Mouse (Mus musculus): ENCODE measurements at regions not wholly inside any gene's neighbourhood (a gene's known extent, or its start where the extent isn't known, plus 50 kb on each side); places are given as distances from the start of the nearest gene placed in this dataset.

GRCm38 (mm10) chr1:56453756-56454155 lies 183.5 kb downstream of the Hsfy2 start:
- H3K27me3 ChIP-seq (ENCODE audit: control insufficient read depth, insufficient read depth, low read length): no peaks in the 10 kb centered on the region
- 86% methylated on average over 3 of the region's 3 CpGs for WGBS
- no peak overlapping the region for H3K27ac ChIP-seq (ENCODE audit: insufficient read depth, low read length)
- no peak overlapping the region for H3K4me3 ChIP-seq (replicated peaks; ENCODE audit: insufficient read depth, low read depth, low read length)
- DNase-seq: no peak
- no peaks in the 10 kb centered on the region for H3K4me1 ChIP-seq (ENCODE audit: control insufficient read depth, insufficient read depth, low read length)
- TF ChIP-seq POLR2A (IDR thresholded peaks at IDR 0.05; ENCODE audit: borderline replicate concordance, insufficient read depth, low read length) (no peak), CTCF (IDR thresholded peaks at IDR 0.05; ENCODE audit: borderline replicate concordance, insufficient read depth, low read depth, low read length) (no peak)

- no peak overlapping the region for H3K4me3 ChIP-seq (replicated peaks; ENCODE audit: insufficient read depth, low read depth, low read length)
- DNase-seq: no peak
- WGBS: 65% methylated on average over 1 of the region's 1 CpGs
- no peaks in the 10 kb centered on the region for H3K27me3 ChIP-seq (ENCODE audit: control insufficient read depth, insufficient read depth, low read length)
- TF ChIP-seq CTCF (IDR thresholded peaks at IDR 0.05; ENCODE audit: borderline replicate concordance, insufficient read depth, low read depth, low read length): no peak
- no peak for TF ChIP-seq POLR2A (IDR thresholded peaks at IDR 0.05; ENCODE audit: borderline replicate concordance, insufficient read depth, low read length)
- H3K4me1 ChIP-seq (ENCODE audit: control insufficient read depth, insufficient read depth, low read length): no peaks in the 10 kb centered on the region
- H3K27ac ChIP-seq (ENCODE audit: insufficient read depth, low read length): no peak overlapping the region
Observed at GRCm38 (mm10) chr1:56442835-56443234, 194.4 kb downstream of the Hsfy2 start.

- 90% methylated on average over 1 of the region's 1 CpGs for WGBS
- no peaks in the 10 kb centered on the region for H3K4me1 ChIP-seq (ENCODE audit: control insufficient read depth, insufficient read depth, low read length)
- H3K27ac ChIP-seq (ENCODE audit: insufficient read depth, low read length): no peak overlapping the region
- H3K4me3 ChIP-seq (replicated peaks; ENCODE audit: insufficient read depth, low read depth, low read length): no peak overlapping the region
- TF ChIP-seq CTCF (IDR thresholded peaks at IDR 0.05; ENCODE audit: borderline replicate concordance, insufficient read depth, low read depth, low read length): no peak
- DNase-seq: no peak
- H3K27me3 ChIP-seq (ENCODE audit: control insufficient read depth, insufficient read depth, low read length): no peaks in the 10 kb centered on the region
Observed at GRCm38 (mm10) chr1:56406786-56407185, 230.4 kb downstream of the Hsfy2 start.

GRCm38 (mm10) chr1:56403351-56403750 lies 233.9 kb downstream of the Hsfy2 start:
- DNase-seq: no peak
- H3K27me3 ChIP-seq (ENCODE audit: control insufficient read depth, insufficient read depth, low read length): no peaks in the 10 kb centered on the region
- no peak for TF ChIP-seq CTCF (IDR thresholded peaks at IDR 0.05; ENCODE audit: borderline replicate concordance, insufficient read depth, low read depth, low read length)
- TF ChIP-seq POLR2A (IDR thresholded peaks at IDR 0.05; ENCODE audit: borderline replicate concordance, insufficient read depth, low read length): no peak
- no peak overlapping the region for H3K27ac ChIP-seq (ENCODE audit: insufficient read depth, low read length)
- H3K4me1 ChIP-seq (ENCODE audit: control insufficient read depth, insufficient read depth, low read length): no peaks in the 10 kb centered on the region
- no peak overlapping the region for H3K4me3 ChIP-seq (replicated peaks; ENCODE audit: insufficient read depth, low read depth, low read length)
- 67% methylated on average over 2 of the region's 2 CpGs for WGBS

- 71% methylated on average over 6 of the region's 6 CpGs for WGBS
- Histone ChIP-seq H3K27me3 (ENCODE audit: control insufficient read depth, insufficient read depth, low read length) (no peaks in the 10 kb centered on the region), H3K27ac (ENCODE audit: insufficient read depth, low read length) (no peak overlapping the region), H3K4me1 (ENCODE audit: control insufficient read depth, insufficient read depth, low read length) (no peaks in the 10 kb centered on the region), H3K4me3 (replicated peaks; ENCODE audit: insufficient read depth, low read depth, low read length) (no peak overlapping the region)
- no peak for DNase-seq
- TF ChIP-seq POLR2A (IDR thresholded peaks at IDR 0.05; ENCODE audit: borderline replicate concordance, insufficient read depth, low read length) (no peak), CTCF (IDR thresholded peaks at IDR 0.05; ENCODE audit: borderline replicate concordance, insufficient read depth, low read depth, low read length) (no peak)
Observed at GRCm38 (mm10) chr1:56395832-56396231, 241.4 kb downstream of the Hsfy2 start.

- TF ChIP-seq CTCF (IDR thresholded peaks at IDR 0.05; ENCODE audit: borderline replicate concordance, insufficient read depth, low read depth, low read length): no peak
- TF ChIP-seq POLR2A (IDR thresholded peaks at IDR 0.05; ENCODE audit: borderline replicate concordance, insufficient read depth, low read length): no peak
- no peak overlapping the region for H3K4me3 ChIP-seq (replicated peaks; ENCODE audit: insufficient read depth, low read depth, low read length)
- no peak for DNase-seq
- no peaks in the 10 kb centered on the region for H3K27me3 ChIP-seq (ENCODE audit: control insufficient read depth, insufficient read depth, low read length)
- WGBS: 34% methylated on average over 6 of the region's 6 CpGs
- no peaks in the 10 kb centered on the region for H3K4me1 ChIP-seq (ENCODE audit: control insufficient read depth, insufficient read depth, low read length)
- no peak overlapping the region for H3K27ac ChIP-seq (ENCODE audit: insufficient read depth, low read length)
Observed at GRCm38 (mm10) chr1:56387086-56387485, 250.1 kb downstream of the Hsfy2 start.

GRCm38 (mm10) chr1:56366319-56366718 lies 270.9 kb downstream of the Hsfy2 start:
- Histone ChIP-seq H3K27ac (ENCODE audit: insufficient read depth, low read length) (no peak overlapping the region), H3K4me3 (replicated peaks; ENCODE audit: insufficient read depth, low read depth, low read length) (no peak overlapping the region), H3K27me3 (ENCODE audit: control insufficient read depth, insufficient read depth, low read length) (no peaks in the 10 kb centered on the region), H3K4me1 (ENCODE audit: control insufficient read depth, insufficient read depth, low read length) (no peaks in the 10 kb centered on the region)
- WGBS: 95% methylated on average over 2 of the region's 2 CpGs
- no peak for DNase-seq
- no peak for TF ChIP-seq CTCF (IDR thresholded peaks at IDR 0.05; ENCODE audit: borderline replicate concordance, insufficient read depth, low read depth, low read length)
- no peak for TF ChIP-seq POLR2A (IDR thresholded peaks at IDR 0.05; ENCODE audit: borderline replicate concordance, insufficient read depth, low read length)

GRCm38 (mm10) chr1:56360857-56361256 lies 276.4 kb downstream of the Hsfy2 start:
- TF ChIP-seq POLR2A (IDR thresholded peaks at IDR 0.05; ENCODE audit: borderline replicate concordance, insufficient read depth, low read length) (no peak), CTCF (IDR thresholded peaks at IDR 0.05; ENCODE audit: borderline replicate concordance, insufficient read depth, low read depth, low read length) (no peak)
- no peak for DNase-seq
- no peaks in the 10 kb centered on the region for H3K27me3 ChIP-seq (ENCODE audit: control insufficient read depth, insufficient read depth, low read length)
- 47% methylated on average over 5 of the region's 5 CpGs for WGBS
- no peak overlapping the region for H3K27ac ChIP-seq (ENCODE audit: insufficient read depth, low read length)
- no peak overlapping the region for H3K4me3 ChIP-seq (replicated peaks; ENCODE audit: insufficient read depth, low read depth, low read length)
- no peaks in the 10 kb centered on the region for H3K4me1 ChIP-seq (ENCODE audit: control insufficient read depth, insufficient read depth, low read length)
